Mouse (Mus musculus): ENCODE measurements at regions not wholly inside any gene's neighbourhood (a gene's known extent, or its start where the extent isn't known, plus 50 kb on each side); places are given as distances from the start of the nearest gene placed in this dataset.

- peak; percentile 91 for DNase-seq (ENCODE audit: low read depth, low spot score)
- Histone ChIP-seq H3K27me3 (ENCODE audit: control insufficient read depth, insufficient read depth, low read length, poor library complexity, severe bottlenecking) (no peaks in the 10 kb centered on the region), H3K36me3 (ENCODE audit: control insufficient read depth, insufficient read depth, low read length, poor library complexity, severe bottlenecking) (no peaks in the 10 kb centered on the region)
Measured at GRCm38 (mm10) chr1:95762244-95762643, 94.9 kb upstream of the St8sia4 start.

DNA sequence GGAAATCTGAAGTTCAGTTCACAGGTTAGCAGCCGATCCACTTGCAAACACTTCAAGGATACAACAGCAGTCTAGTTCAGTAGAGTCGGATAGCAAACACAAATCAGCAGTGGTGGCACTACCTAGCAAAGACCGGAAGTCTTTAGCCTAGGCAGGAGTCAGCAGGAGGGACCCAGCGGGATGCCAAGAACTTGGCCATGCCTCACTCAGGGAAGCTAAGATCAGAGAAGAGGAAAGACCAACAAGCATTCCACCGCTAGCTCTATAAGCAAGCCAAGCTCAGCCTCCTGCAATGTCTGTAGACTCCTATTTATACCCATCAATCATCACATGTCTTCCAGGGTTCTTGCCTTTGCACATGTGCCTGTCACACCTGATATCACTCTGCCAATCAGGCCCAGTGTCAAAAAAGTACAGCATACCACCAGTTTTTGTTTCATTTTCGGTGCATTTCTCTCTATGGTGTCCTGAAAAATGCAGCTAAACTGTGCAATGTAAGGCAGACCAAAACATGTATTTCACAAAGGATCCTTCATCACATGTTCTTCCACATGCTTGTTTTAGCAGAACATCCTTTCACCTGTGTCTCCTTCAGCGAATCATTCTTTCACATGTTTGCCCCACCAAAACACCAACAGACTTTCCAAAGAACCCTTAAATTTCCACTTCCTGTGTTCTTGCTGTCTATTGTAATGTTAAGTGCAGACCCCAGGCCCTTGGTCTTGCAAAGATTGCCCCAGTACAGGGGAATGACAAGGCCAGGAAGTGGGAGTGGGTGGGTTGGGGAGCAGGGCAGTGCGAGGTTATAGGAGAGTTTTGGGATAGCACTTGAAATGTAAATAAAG is 86.9 kb upstream of the St8sia4 start:
- Histone ChIP-seq H3K27me3 (ENCODE audit: control insufficient read depth, insufficient read depth, low read length, poor library complexity, severe bottlenecking) (no peaks in the 10 kb centered on the region), H3K36me3 (ENCODE audit: control insufficient read depth, insufficient read depth, low read length, poor library complexity, severe bottlenecking) (no peaks in the 10 kb centered on the region)
- DNase-seq (ENCODE audit: low read depth, low spot score), result peak; percentile 30

DNA sequence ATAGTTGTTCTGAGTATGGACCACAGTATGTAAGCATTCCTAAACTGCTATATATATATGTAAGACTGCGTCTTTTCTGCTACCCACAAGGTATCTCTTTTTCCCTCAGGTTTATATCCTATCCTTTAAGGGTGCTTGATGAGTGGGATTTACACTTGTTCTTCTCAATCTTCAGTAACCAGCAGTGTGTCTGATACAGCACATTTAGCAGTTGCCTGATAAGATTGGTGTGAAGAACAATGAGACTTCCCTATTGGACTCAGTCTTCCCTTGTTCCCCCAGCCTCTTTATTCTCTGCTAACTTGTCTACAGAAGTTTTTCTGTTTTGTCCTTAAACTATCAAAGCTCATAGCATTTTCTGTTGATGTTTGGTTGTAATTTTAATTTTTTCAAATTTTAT is 86.1 kb upstream of the St8sia4 start:
- no peak for DNase-seq (ENCODE audit: low read depth, low spot score)
- no peaks in the 10 kb centered on the region for H3K36me3 ChIP-seq (ENCODE audit: control insufficient read depth, insufficient read depth, low read length, poor library complexity, severe bottlenecking)
- no peaks in the 10 kb centered on the region for H3K27me3 ChIP-seq (ENCODE audit: control insufficient read depth, insufficient read depth, low read length, poor library complexity, severe bottlenecking)

DNA sequence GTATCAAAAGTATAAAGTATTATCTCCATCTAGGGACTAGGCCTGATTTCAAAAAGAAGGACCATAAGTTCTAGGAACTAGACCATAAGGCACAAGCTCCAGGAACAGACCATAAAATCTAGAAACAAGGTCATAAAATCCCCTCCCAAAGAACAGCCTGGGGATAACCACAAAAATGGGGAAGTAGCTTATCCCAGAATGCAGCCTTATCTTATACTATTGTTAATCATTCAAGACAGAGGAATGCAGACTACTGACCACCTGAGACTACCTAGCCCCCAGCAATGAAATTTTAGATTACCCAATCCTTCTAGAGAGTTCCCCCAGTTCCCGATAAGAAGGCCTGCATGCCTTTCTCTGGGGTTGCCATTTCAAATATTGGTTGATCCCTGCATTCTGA is 81.6 kb upstream of the St8sia4 start:
- H3K27me3 ChIP-seq (ENCODE audit: control insufficient read depth, insufficient read depth, low read length, poor library complexity, severe bottlenecking), result no peaks in the 10 kb centered on the region
- no peaks in the 10 kb centered on the region for H3K36me3 ChIP-seq (ENCODE audit: control insufficient read depth, insufficient read depth, low read length, poor library complexity, severe bottlenecking)
- DNase-seq (ENCODE audit: low read depth, low spot score), result no peak

DNA sequence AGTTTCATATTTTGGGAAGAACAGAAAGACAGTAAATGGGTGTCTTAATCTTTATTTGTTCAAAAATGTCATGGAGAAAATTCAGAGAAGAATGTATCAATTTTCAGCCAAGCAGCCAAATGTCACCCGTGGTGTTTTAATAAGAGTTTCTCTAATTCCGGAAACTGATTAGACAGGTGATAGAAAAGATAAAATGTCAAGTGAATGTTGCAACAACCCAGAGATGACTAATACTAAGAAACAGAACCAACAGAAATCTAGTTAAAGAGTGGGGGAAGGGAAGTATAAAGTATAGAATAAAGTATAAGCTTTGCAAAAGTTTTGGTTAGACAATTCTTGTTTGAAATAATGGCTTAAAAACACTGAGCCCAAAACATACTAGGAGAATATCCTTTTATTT is 79.9 kb upstream of the St8sia4 start:
- no peak for DNase-seq (ENCODE audit: low read depth, low spot score)
- Histone ChIP-seq H3K36me3 (ENCODE audit: control insufficient read depth, insufficient read depth, low read length, poor library complexity, severe bottlenecking) (no peaks in the 10 kb centered on the region), H3K27me3 (ENCODE audit: control insufficient read depth, insufficient read depth, low read length, poor library complexity, severe bottlenecking) (no peaks in the 10 kb centered on the region)

- Histone ChIP-seq H3K36me3 (ENCODE audit: control insufficient read depth, insufficient read depth, low read length, poor library complexity, severe bottlenecking) (no peaks in the 10 kb centered on the region), H3K27me3 (ENCODE audit: control insufficient read depth, insufficient read depth, low read length, poor library complexity, severe bottlenecking) (no peaks in the 10 kb centered on the region)
- DNase-seq (ENCODE audit: low read depth, low spot score), result no peak
Measured at GRCm38 (mm10) chr1:95744446-95744845, 77.1 kb upstream of the St8sia4 start.

DNA sequence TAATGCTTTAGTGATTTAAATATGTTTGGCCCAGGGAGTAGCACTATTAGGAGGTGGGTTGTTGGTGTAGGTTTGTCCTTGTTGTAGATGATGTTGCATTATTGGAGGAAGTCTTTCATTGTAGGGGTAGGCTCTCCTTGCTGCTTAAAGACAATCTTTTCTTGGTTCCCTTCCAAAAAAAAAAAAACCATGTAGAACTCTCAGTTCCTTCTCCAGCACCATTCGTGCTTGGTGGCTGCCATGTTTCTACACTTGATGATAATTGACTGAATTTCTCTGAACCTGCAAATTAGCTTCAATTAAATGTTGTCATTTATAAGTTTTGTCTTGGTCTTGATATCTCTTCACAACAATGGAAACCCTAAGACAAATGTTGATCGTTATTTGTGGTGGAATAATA is 76.0 kb upstream of the St8sia4 start:
- DNase-seq (ENCODE audit: low read depth, low spot score), result no peak
- H3K27me3 ChIP-seq (ENCODE audit: control insufficient read depth, insufficient read depth, low read length, poor library complexity, severe bottlenecking), result no peaks in the 10 kb centered on the region
- no peaks in the 10 kb centered on the region for H3K36me3 ChIP-seq (ENCODE audit: control insufficient read depth, insufficient read depth, low read length, poor library complexity, severe bottlenecking)

- H3K36me3 ChIP-seq (ENCODE audit: control insufficient read depth, insufficient read depth, low read length, poor library complexity, severe bottlenecking), result no peaks in the 10 kb centered on the region
- no peak for DNase-seq (ENCODE audit: low read depth, low spot score)
- H3K27me3 ChIP-seq (ENCODE audit: control insufficient read depth, insufficient read depth, low read length, poor library complexity, severe bottlenecking), result no peaks in the 10 kb centered on the region
Measured at GRCm38 (mm10) chr1:95719449-95719848, 52.1 kb upstream of the St8sia4 start.

GRCm38 (mm10) chr1:95718794-95719193 is 51.4 kb upstream of the St8sia4 start:
- no peak for DNase-seq (ENCODE audit: low read depth, low spot score)
- Histone ChIP-seq H3K27me3 (ENCODE audit: control insufficient read depth, insufficient read depth, low read length, poor library complexity, severe bottlenecking) (no peaks in the 10 kb centered on the region), H3K36me3 (ENCODE audit: control insufficient read depth, insufficient read depth, low read length, poor library complexity, severe bottlenecking) (no peaks in the 10 kb centered on the region)

Measured in splenic B cell, adult 2 months (primary cell).